Mouse (Mus musculus) C2C12 (cell line): ENCODE measurements around the gene Rfxank.

Experiments
- CEBPB ChIP-seq: IDR thresholded peaks from one replicate; pipeline ENCODE4 v1.6.1; 2011; ENCODE audit warnings: low read depth, mild to moderate bottlenecking, control low read depth, moderate library complexity
- CTCF ChIP-seq: IDR thresholded peaks from one replicate; pipeline ENCODE4 v1.5.1; 2011; ENCODE audit not compliant: control insufficient read depth, insufficient read depth, insufficient read length
- MAX ChIP-seq: IDR thresholded peaks from one replicate; pipeline ENCODE4 v1.6.1; 2011; ENCODE audit warnings: mild to moderate bottlenecking, control low read depth
- MYOD1 ChIP-seq: IDR thresholded peaks from one replicate; pipeline ENCODE4 v1.6.1; 2011; ENCODE audit warnings: low read depth; ENCODE audit not compliant: control insufficient read depth, insufficient read length
- USF1 ChIP-seq: IDR thresholded peaks from one replicate; pipeline ENCODE4 v1.6.1; 2011; ENCODE audit warnings: low read depth, mild to moderate bottlenecking, control low read depth, moderate library complexity

DNA sequence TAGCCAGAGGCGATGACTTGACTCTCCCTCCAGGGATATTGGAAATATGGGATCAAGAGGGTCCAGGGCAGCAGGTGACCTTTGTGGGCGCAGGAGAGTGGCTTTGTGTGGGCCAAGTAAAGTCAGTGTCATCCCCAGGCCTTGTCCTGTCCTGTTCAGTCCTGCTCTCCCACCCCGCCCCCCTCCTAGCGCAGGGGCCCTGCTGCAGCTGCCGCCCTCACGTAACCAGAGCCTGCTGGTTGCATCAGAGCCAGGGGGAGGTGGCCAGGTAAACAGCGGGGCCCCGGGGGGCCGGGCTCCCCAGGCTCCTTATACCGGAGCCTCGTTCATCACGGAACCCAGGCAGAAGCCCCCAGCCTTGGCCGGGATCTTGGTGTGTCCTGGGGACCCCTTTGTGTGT is 11.2 kb upstream of the Rfxank start:
- no peak for TF ChIP-seq MYOD1
- no peak for TF ChIP-seq CTCF
- no peak for TF ChIP-seq MAX
- no peak for TF ChIP-seq USF1
- TF ChIP-seq CEBPB, result no peak
